Mouse (Mus musculus): ENCODE measurements at regions not wholly inside any gene's neighbourhood (a gene's known extent, or its start where the extent isn't known, plus 50 kb on each side); places are given as distances from the start of the nearest gene placed in this dataset.
A peak's percentile ranks its signal among the peaks of the same experiment; 100 is the strongest.

DNA sequence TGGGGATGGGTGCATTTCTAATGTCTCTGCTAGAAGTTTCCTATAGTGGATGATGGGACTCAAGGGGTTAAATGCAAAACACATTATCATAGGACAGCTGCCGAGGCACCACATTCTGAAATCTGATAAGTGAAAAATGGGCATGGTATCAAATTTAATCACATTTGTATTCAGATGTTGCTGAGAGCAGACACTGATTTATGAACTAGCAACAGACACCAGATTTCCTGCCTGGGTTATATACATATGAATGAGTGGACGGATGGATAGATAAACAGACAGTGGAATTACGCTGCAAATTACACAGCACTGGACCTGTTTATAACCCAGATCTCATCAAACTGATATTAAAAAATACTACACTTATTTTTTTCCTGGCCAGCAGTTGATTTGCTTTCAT lies 166.2 kb downstream of the Cmpk2 start:
- DNase-seq (ENCODE audit: low spot score in 2 of 2) = no peak

- no peak for DNase-seq (ENCODE audit: low spot score in 2 of 2)
Observed at GRCm38 (mm10) chr12:26631795-26632122, 162.8 kb downstream of the Cmpk2 start.

DNA sequence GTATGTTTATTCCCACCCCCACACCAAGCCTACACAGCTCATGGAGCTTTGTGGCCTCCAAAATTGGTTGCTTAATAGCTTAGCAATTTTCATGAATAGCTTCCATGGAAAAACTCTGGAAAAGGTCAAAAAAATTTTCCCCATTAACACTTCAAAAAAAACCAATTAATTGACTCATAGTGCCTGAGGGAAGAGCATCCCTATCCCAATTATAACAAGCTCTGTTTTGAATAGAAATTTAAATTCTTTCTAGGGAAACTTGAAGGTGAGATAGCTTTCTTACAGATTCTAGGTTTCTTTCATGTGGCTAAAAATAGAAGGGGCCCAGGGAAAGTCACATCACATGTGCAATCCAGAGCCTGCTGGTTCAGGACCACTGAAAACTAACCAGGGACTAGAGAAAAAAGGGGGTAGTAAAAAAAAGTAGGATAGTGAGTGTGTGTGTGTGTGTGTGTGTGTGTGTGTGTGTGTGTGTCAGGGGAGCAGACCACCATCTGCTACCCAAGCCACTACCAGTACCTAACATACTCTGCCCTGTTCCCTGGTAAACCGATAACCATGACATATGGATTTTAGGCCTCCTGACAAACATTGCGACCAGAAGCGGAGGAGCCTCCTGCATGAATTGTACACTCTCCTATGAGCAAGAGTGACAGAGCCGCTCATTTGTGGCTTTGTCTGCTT lies 162.2 kb downstream of the Cmpk2 start:
- no peak for DNase-seq (ENCODE audit: low spot score in 2 of 2)

DNA sequence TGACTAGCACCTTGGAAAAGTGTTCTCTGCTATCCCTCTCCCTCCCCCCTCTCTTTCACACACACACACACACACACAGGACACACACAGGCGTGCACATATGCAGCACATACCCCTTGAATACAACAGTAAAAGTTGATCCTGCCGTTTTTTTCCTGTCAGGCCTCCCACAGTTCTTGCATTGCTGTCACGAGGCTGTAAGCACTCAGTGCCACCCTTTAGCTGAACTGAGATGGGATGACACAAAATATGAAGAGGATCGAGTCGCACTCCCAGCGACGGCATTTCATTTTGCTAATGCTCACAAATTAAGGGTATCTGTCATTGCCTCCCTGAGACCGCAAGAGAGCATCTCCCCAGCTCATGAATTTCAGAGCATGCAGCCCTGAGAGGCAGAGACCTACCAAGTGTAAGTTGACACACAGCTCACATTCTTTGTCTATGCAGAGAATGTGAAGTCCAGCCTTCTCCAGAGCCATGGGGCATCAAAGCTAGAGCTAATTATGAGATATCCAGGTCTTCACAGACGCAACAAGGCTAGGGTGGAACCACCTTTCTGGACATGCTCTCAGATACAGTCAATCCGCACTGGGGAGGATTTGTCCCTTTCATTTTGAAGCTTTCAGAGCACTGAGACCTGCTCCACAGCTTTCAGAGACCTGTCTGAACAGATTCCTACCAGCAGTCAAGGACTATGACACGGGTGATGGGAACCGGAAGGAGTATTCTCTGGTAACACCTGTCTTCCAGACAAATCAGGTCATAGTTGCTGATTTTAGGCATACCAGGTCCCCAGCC lies 152.3 kb downstream of the Cmpk2 start:
- DNase-seq (ENCODE audit: low spot score in 2 of 2) = peak in 1 of 2 experiments; percentile 7

DNA sequence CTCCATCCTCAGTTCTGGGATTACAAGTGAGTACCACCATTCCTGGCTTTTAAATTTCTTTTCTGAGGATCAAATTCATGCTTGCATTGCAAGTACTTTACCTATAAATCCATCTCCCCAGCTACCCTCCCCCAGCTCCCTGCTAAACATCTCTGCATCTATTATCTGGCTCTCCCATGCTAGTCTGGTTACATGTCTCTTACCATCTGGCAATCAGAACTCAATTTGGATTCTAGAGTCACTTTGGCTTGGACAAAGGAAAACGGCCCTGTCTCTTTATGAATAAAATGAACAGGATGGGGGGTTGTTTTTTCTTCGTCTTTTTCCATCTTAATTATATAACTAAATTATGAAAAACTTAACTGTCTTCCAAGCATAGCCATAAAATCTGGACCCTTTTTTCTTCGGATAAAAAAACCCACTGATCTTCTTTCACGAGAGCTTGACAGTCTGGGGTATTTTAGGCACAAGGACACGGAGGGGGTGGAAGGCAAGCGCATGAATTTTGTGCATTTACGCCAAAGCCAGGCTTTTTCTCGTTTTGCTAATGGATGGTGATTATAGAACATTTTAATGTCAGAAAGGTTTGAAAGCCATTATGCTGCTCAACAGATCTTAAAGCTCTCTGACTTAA lies 151.6 kb downstream of the Cmpk2 start:
- DNase-seq (ENCODE audit: low spot score in 2 of 2) = peak; percentile 12 to 20

DNA sequence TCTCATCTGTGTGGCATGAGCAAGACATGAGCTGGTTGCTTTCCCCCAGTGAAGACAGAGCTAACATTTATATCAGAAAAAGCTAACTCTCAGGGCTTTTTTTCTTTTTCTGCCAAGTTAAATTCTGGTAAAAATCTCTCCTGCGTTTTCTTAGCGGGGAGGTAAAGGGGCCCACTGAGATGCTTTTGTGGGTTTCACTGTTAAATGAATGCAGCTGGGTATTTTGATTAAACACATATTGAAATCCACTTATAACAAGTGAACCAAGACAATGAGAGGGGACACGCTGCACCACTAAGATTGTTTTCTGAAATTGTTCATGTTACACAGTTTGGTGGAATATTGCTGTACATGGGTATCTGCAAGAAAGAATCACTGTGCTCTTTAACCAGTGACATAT lies 149.0 kb downstream of the Cmpk2 start:
- DNase-seq (ENCODE audit: low spot score in 2 of 2) = no peak

DNA sequence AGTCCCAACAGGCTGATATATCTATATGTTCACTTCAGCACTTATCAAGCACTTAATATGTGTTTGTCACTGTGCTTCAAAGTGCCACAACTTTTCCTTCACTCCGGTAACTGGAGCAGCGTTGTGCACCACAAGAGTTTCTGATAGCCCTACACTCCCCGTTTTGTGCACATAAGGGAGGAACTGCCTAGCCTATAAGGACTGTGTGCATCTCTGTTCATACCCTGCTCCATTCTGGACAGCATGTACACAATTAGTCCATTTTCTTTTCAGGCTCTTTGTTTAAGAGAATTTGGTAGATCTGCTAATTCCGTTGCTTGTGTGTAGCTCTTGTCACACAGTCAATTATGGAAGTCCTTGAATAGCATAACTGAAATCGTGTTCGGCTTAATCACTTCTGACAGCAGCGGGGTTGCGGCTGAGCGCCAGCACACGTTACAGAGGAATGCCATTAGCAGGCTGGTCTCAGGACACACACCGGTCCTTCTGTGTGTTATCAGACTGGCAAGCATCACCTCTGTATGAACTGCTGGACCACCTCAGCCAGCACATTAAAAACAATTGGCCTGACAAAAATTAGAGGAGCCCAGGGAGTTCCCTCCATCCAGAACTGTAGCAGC lies 144.2 kb downstream of the Cmpk2 start:
- DNase-seq (ENCODE audit: low spot score in 2 of 2) = no peak

DNA sequence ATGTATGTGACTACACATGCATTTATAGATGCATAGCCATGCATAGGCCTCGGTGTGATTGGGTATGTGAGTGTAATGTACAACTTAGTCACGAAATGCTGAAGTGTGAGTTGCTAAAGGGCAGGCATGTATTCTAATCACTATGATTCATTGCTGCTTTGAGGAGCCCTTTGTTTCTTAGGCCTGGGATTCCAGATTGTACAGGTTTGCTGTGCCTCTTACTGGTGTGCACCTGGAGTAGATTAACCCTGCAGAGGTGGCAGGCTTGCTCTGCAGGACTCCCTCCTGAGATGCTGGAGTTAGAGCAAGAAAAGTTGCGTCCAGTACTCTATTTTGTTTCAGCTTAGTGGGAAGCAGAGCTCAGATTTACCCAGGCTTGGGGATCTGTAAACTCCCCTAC lies 141.1 kb downstream of the Cmpk2 start:
- DNase-seq (ENCODE audit: low spot score in 2 of 2) = no peak

DNA sequence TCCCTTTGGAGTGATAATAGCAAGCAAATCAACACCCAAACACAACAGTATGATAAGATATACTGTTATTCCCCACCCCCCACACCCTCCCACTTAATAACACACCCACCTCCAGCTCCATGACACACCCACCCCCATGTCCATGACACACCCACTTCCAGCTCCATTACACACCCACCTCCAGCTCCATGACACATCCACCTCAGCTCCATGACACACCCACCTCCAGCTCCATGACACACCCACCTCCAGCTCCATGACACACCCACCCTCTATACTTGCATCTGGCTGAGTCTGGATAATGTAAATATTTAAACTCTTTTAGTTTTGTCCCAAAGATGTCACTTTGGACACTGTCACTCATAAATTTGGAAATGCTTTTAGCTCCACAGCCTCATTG lies 129.5 kb downstream of the Cmpk2 start:
- DNase-seq (ENCODE audit: low spot score in 2 of 2) = no peak

DNA sequence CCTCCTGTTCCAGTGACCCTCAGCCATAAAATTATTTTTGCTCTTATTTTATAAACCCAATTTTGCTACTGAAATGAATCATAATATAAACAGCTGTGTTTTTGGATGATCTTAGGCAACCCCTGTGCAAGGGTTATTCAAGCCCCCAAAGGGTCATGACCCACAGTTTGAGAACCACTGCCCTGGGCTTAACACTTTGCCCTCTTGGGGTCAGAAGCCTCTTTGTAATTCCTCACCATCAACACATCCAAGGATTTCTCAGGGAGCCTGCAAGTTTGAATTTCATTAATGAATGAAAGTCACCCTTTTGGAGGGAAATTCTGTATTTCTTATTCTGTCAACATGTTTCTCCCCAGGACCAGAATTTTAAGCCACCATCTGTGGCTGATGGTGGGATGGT lies 123.1 kb downstream of the Cmpk2 start:
- no peak for DNase-seq (ENCODE audit: low spot score in 2 of 2)

DNA sequence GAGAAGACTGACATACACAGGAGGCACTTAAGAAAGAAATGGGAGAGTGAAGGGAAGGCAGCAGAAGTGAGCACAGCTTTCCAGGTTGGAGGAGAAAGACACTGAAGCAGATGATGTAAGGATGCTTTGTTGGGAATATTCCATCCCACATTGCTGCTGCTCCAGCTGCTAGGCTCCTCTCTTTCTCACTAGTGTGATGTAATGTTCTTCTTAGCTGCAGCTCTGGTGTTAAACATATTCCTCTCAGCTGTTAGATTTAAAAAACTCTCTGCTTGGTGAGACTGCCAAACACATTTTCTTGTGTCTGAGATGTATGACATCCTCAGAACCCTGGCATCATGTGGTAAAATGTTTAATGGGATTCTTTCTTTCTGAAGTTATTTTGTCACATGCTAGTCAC lies 120.1 kb downstream of the Cmpk2 start:
- DNase-seq (ENCODE audit: low spot score in 2 of 2) = peak; percentile 8 to 37

- DNase-seq (ENCODE audit: low spot score in 2 of 2) = peak; percentile 17 to 33
Observed at GRCm38 (mm10) chr12:26577438-26577837, 108.4 kb downstream of the Cmpk2 start.

DNA sequence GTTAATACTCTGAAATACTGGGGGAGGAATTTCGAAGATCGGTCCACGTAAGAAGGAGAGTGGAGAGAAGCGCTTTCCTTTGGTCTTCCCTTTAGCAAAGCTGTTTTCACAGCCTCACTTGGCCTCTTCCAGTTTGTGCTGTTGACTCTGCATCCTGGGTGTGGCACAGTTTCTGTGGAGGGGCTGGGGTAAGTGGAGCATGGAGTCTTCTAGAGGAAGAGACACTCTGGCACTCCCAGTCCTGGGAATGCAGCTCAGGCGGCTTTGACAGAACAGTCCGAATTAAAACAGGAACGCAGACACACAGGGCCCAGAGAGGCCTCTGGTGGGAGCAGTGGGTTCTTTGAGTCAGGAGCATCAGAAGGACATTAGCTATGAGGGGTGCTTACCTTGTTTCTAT lies 102.6 kb downstream of the Cmpk2 start:
- DNase-seq (ENCODE audit: low spot score in 2 of 2) = no peak

GRCm38 (mm10) chr12:26567435-26567834 lies 98.4 kb downstream of the Cmpk2 start:
- no peak for DNase-seq (ENCODE audit: low spot score in 2 of 2)

- DNase-seq (ENCODE audit: low spot score in 2 of 2) = no peak
Observed at GRCm38 (mm10) chr12:26562858-26563257, 93.9 kb downstream of the Cmpk2 start.

DNA sequence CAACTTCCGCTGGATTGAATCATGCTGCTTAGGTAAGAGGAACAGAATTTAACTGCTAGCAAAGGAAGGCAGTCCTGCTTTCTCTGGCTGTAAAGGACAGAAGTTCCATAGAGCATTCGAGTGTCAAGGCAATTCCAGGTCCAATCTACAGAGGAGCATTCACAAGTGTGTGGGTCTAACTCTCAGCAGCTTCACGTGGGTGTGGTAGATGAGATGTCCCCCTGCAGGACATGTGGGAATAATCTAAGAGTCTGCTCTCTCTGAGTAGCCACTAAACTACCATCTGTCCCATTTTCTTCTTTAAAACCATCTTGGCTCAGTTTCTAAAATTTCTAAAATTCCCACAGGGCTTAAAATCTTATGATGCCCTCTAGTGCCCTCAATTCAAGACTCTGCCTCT lies 90.6 kb downstream of the Cmpk2 start:
- DNase-seq (ENCODE audit: low spot score in 2 of 2) = no peak

GRCm38 (mm10) chr12:26557411-26557810 lies 88.4 kb downstream of the Cmpk2 start:
- no peak for DNase-seq (ENCODE audit: low spot score in 2 of 2)

DNA sequence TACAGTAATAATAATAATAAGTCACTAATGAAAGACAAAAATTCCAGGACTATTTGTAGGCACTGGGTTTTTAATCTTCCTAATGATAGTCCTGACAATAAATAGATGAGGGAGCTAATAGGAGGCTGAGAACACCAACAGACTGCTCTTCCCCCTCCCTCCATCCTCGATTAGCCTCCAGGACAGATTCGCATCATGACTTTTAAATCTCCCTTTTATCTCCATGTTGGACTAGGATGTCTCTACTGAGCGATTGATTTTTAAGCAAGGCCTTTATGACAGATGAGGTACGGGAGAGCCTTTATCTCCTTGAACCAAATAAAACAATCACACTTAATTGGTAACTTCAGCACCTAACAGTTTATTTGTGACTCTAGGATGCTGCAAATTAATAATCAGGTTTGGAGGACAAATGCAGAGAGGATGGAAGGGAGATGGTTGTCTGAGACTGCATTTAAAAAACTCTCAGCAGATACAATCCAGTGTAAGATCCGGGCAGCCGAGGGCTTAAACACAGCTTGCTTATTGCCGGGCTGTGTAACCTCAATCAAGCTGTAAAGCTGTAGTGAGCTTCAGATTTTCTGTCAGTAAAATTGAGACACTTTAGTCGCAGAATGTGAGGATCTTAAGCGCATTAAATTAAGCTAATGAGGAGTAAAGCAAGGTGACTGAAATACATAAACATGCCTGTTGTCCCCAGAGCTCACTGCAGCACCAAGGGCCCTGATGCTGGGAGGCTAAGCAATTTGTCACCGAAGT lies 82.3 kb downstream of the Cmpk2 start:
- no peak for DNase-seq (ENCODE audit: low spot score in 2 of 2)

DNA sequence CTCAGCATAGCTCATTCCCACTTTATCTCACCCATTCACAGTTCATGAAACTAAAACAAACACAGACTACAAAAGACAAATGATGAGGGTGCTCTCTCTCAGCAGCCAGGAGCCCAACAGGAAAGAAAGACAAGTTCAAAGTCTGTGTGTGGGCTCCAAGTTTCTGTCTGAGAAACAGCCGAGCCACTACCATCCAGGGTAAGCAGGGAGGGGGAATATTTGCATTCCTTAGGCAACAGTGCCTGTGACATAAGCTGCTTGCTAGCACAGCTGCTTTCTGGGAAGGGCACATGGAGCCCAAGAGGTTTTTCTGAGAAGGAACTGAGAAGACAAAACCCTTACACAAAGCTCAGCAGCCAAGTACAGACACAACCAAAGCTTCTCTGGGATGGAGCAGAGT lies 78.5 kb downstream of the Cmpk2 start:
- DNase-seq (ENCODE audit: low spot score in 2 of 2) = no peak

DNA sequence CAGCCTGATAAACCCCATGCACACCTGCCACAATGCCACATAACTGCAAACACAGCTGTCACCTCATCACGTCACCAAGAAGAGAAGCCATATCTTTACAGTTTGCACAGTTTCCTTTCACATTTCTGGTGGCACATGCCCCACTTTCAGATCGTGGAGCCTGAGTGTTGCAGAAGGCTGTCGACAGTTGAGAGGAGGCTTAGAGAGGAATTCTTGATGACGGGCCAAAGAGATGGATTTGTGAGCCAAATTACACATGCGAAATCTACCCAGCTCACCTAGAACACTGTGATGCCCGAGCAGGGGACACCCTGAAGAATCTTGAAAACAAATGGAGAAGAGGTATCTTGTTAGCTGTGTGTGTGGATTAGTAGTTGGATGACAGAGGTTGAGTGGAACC lies 77.4 kb downstream of the Cmpk2 start:
- DNase-seq (ENCODE audit: low spot score in 2 of 2) = no peak

DNA sequence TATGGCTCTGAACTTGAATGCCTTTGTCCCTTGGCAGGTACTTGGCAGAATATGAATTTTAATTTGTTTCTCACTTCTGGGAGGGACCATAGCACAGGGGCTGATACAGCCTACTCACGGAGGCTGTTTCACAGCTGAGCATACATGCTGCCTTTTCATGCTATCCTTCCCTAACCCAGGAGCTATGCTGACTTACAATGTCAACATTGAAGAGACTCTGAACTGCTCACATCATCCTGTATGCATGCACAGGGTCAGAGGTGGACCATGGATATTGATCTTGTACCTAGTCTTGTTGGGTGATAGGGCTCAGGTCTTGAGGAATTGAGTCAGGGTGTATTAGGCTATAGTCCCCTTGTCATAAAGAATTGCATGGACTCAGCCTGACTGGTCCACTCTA lies 74.5 kb downstream of the Cmpk2 start:
- DNase-seq (ENCODE audit: low spot score in 2 of 2) = no peak

GRCm38 (mm10) chr12:26542451-26542850 lies 73.4 kb downstream of the Cmpk2 start:
- DNase-seq (ENCODE audit: low spot score in 2 of 2) = no peak
